Comparison of ENCODE assay signal across 15 mouse cellular contexts in genomic region chr3:19447733-19448132, GRCm38 (mm10).
DNase-seq lines count a peak whose midpoint lies in the region; ATAC-seq and TF ChIP-seq lines count a peak whose summit lies in the region.
"Had no signal": no experiment of that assay in that cellular context is flagged by ENCODE, and none has a peak within 500 bp of the region (broad histone marks: within the 10 kb centered on the region; RNA-seq: fewer than 3 reads in every experiment).

No protein-coding gene starts in this region.

- H3K4me1 ChIP-seq in intestine, postnatal 0 days (replicated peaks; ENCODE audit: control insufficient read depth, insufficient read depth, low read length), result no peaks in the 10 kb centered on the region
- H3K4me1 ChIP-seq: embryonic facial prominence, embryonic 15.5 days; heart, embryonic 13.5 days; limb, embryonic 15.5 days had no signal

- peak; percentile 96 for ATAC-seq in intestine, postnatal 0 days
- ATAC-seq: hindbrain, postnatal 0 days had no signal

- no peak for TF ChIP-seq CTCF in gastrocnemius, adult 2 months (IDR thresholded peaks at IDR 0.05)
- no peak for TF ChIP-seq CTCF in intestine, postnatal 0 days (IDR thresholded peaks at IDR 0.05; ENCODE audit: low read depth)

- no peaks in the 10 kb centered on the region for H3K36me3 ChIP-seq in intestine, postnatal 0 days (ENCODE audit: control insufficient read depth, insufficient read depth)
- H3K36me3 ChIP-seq: embryonic facial prominence, embryonic 15.5 days; heart, embryonic 13.5 days; limb, embryonic 15.5 days had no signal

- no peak overlapping the region for H3K4me2 ChIP-seq in intestine, postnatal 0 days (replicated peaks; ENCODE audit: low read depth)
- H3K4me2 ChIP-seq: embryonic facial prominence, embryonic 15.5 days; heart, embryonic 13.5 days; limb, embryonic 15.5 days had no signal

- no peak overlapping the region for H3K9ac ChIP-seq in intestine, postnatal 0 days (ENCODE audit: low read depth, low read length)
- H3K9ac ChIP-seq: embryonic facial prominence, embryonic 15.5 days; heart, embryonic 13.5 days; limb, embryonic 15.5 days had no signal

- peak; percentile 6 for DNase-seq in gastrocnemius, adult 18-20 months (ENCODE audit: low spot score)
- no peak for DNase-seq in gastrocnemius, adult 2 months
- peak; percentile 94 for DNase-seq in adipocyte (ENCODE audit: low spot score)
- DNase-seq in lung, postnatal 36 days, result peak; percentile 90
- no peak for DNase-seq in layer of hippocampus, postnatal 36 days
- no peak for DNase-seq in cerebellum, adult 11-12 months
- no peak for DNase-seq in left cerebral cortex, postnatal 36 days (ENCODE audit: low spot score in 2 of 2)
- DNase-seq: cerebellum, postnatal 25 days; layer of hippocampus, adult 9-11 months; thymus, adult 18-20 months had no signal

- no peaks in the 10 kb centered on the region for H3K9me3 ChIP-seq in intestine, postnatal 0 days (ENCODE audit: control insufficient read depth)
- H3K9me3 ChIP-seq: embryonic facial prominence, embryonic 15.5 days; heart, embryonic 13.5 days; limb, embryonic 15.5 days had no signal

- H3K27me3 ChIP-seq in intestine, postnatal 0 days (replicated peaks; ENCODE audit: control insufficient read depth, insufficient read depth, low read length), result no peaks in the 10 kb centered on the region
- H3K27me3 ChIP-seq: embryonic facial prominence, embryonic 15.5 days; heart, embryonic 13.5 days; limb, embryonic 15.5 days had no signal

- no peak overlapping the region for H3K27ac ChIP-seq in gastrocnemius, adult 2 months
- peak overlapping the region; percentile 54 for H3K27ac ChIP-seq in intestine, postnatal 0 days (ENCODE audit: low read depth, low read length)
- H3K27ac ChIP-seq: embryonic facial prominence, embryonic 15.5 days; heart, embryonic 13.5 days; hindbrain, postnatal 0 days; limb, embryonic 15.5 days had no signal

- WGBS in intestine, postnatal 0 days, result 32% methylated on average over 1 of the region's 1 CpGs

- H3K4me3 ChIP-seq in gastrocnemius, adult 2 months, result no peak overlapping the region
- H3K4me3 ChIP-seq in intestine, postnatal 0 days (ENCODE audit: low read depth, low read length), result no peak overlapping the region
- H3K4me3 ChIP-seq: embryonic facial prominence, embryonic 15.5 days; heart, embryonic 13.5 days; limb, embryonic 15.5 days had no signal

- intact Hi-C loops in gastrocnemius, adult 2 months (cut with DNase I), result no loop called here
- intact Hi-C loops in left cerebral cortex, postnatal 36 days (cut with DNase I), result no loop called here

Comparison
In these comparisons a context has a peak if more than half of its experiments do, and no peak if none do; other contexts are left out.
1. DNase-seq: peak in gastrocnemius, adult 18-20 months (single experiment), adipocyte (single experiment) and lung, postnatal 36 days (single experiment); none in gastrocnemius, adult 2 months (single experiment), layer of hippocampus, postnatal 36 days (0 of 2), cerebellum, adult 11-12 months (single experiment) and left cerebral cortex, postnatal 36 days (0 of 2).